Mouse (Mus musculus): ENCODE results near the gene Vpreb3. TPM values are rescaled to one million over a fixed set of nuclear protein-coding genes. Genes with fewer than 3 reads are reported as not detected.
"Not testable (repeated sequence)": the region's sequence is repeated elsewhere in the genome, so short reads cannot be mapped to it uniquely, and the experiment has no call there.

The Vpreb3 gene
- polyA plus RNA-seq, 1 experiment = 3.1 TPM

- Histone ChIP-seq H3K4me3 (ENCODE audit: control insufficient read depth, insufficient read depth, low read length) (no peak overlapping the region), H3K36me3 (ENCODE audit: control insufficient read depth, insufficient read depth, low read length) (no peaks in the 10 kb centered on the region), H3K4me1 (replicated peaks; ENCODE audit: control insufficient read depth, insufficient read depth, low read length) (peaks cover 8% of the 10 kb centered on the region), H3K27me3 (ENCODE audit: control insufficient read depth, insufficient read depth, low read length) (no peaks in the 10 kb centered on the region; the same call in 1 of the 2 replicates), H3K27ac (ENCODE audit: control insufficient read depth, insufficient read depth, low read length) (no peak overlapping the region)
- no peak for DNase-seq
- TF ChIP-seq POLR2A (IDR thresholded peaks at IDR 0.05; ENCODE audit: control insufficient read depth, extremely low read depth, insufficient read depth, low read length, poor library complexity) (no peak), CTCF (IDR thresholded peaks at IDR 0.05; ENCODE audit: borderline replicate concordance, control insufficient read depth, extremely low read depth, insufficient read depth, low read length, poor library complexity) (no peak)
- 84% methylated on average over 5 of the region's 5 CpGs for WGBS
These were observed 35.9 kb downstream of the Vpreb3 start for GRCm38 (mm10) chr10:75978835-75979157.

GRCm38 (mm10) chr10:75979432-75979831 lies 36.6 kb downstream of the Vpreb3 start:
- TF ChIP-seq POLR2A (IDR thresholded peaks at IDR 0.05; ENCODE audit: control insufficient read depth, extremely low read depth, insufficient read depth, low read length, poor library complexity) = no peak
- no peak for TF ChIP-seq CTCF (IDR thresholded peaks at IDR 0.05; ENCODE audit: borderline replicate concordance, control insufficient read depth, extremely low read depth, insufficient read depth, low read length, poor library complexity)
- H3K27ac ChIP-seq (ENCODE audit: control insufficient read depth, insufficient read depth, low read length) = no peak overlapping the region
- 94% methylated on average over 3 of the region's 3 CpGs for WGBS
- H3K36me3 ChIP-seq (ENCODE audit: control insufficient read depth, insufficient read depth, low read length) = no peaks in the 10 kb centered on the region
- DNase-seq = no peak
- no peak overlapping the region for H3K4me3 ChIP-seq (ENCODE audit: control insufficient read depth, insufficient read depth, low read length)
- peaks cover 8% of the 10 kb centered on the region for H3K4me1 ChIP-seq (replicated peaks; ENCODE audit: control insufficient read depth, insufficient read depth, low read length)
- no peaks in the 10 kb centered on the region; the same call in 1 of the 2 replicates for H3K27me3 ChIP-seq (ENCODE audit: control insufficient read depth, insufficient read depth, low read length)

- Histone ChIP-seq H3K27me3 (ENCODE audit: control insufficient read depth, insufficient read depth, low read length) (no peaks in the 10 kb centered on the region), H3K27ac (ENCODE audit: control insufficient read depth, insufficient read depth, low read length) (no peak overlapping the region), H3K4me1 (replicated peaks; ENCODE audit: control insufficient read depth, insufficient read depth, low read length) (no peaks in the 10 kb centered on the region), H3K4me3 (ENCODE audit: control insufficient read depth, insufficient read depth, low read length) (no peak overlapping the region), H3K36me3 (ENCODE audit: control insufficient read depth, insufficient read depth, low read length) (no peaks in the 10 kb centered on the region)
- DNase-seq = no peak
- WGBS = 78% methylated on average over 4 of the region's 4 CpGs
- TF ChIP-seq CTCF (IDR thresholded peaks at IDR 0.05; ENCODE audit: borderline replicate concordance, control insufficient read depth, extremely low read depth, insufficient read depth, low read length, poor library complexity) = no peak
- TF ChIP-seq POLR2A (IDR thresholded peaks at IDR 0.05; ENCODE audit: control insufficient read depth, extremely low read depth, insufficient read depth, low read length, poor library complexity) = no peak
These were observed 47.7 kb downstream of the Vpreb3 start for GRCm38 (mm10) chr10:75990430-75991042.

GRCm38 (mm10) chr10:75993616-75994240 lies 50.9 kb downstream of the Vpreb3 start:
- WGBS = 97% methylated on average over 15 of the region's 15 CpGs
- Histone ChIP-seq H3K27ac (ENCODE audit: control insufficient read depth, insufficient read depth, low read length) (no peak overlapping the region), H3K4me1 (replicated peaks; ENCODE audit: control insufficient read depth, insufficient read depth, low read length) (no peaks in the 10 kb centered on the region), H3K27me3 (ENCODE audit: control insufficient read depth, insufficient read depth, low read length) (no peaks in the 10 kb centered on the region), H3K4me3 (ENCODE audit: control insufficient read depth, insufficient read depth, low read length) (no peak overlapping the region), H3K36me3 (ENCODE audit: control insufficient read depth, insufficient read depth, low read length) (no peaks in the 10 kb centered on the region)
- TF ChIP-seq POLR2A (IDR thresholded peaks at IDR 0.05; ENCODE audit: control insufficient read depth, extremely low read depth, insufficient read depth, low read length, poor library complexity) = no peak
- TF ChIP-seq CTCF (IDR thresholded peaks at IDR 0.05; ENCODE audit: borderline replicate concordance, control insufficient read depth, extremely low read depth, insufficient read depth, low read length, poor library complexity) = no peak
- no peak for DNase-seq

GRCm38 (mm10) chr10:75994531-75995210 lies 51.8 kb downstream of the Vpreb3 start:
- not testable (repeated sequence) for H3K4me1 ChIP-seq (replicated peaks; ENCODE audit: control insufficient read depth, insufficient read depth, low read length); H3K36me3 ChIP-seq (ENCODE audit: control insufficient read depth, insufficient read depth, low read length); H3K27ac ChIP-seq (ENCODE audit: control insufficient read depth, insufficient read depth, low read length); H3K4me3 ChIP-seq (ENCODE audit: control insufficient read depth, insufficient read depth, low read length); H3K27me3 ChIP-seq (ENCODE audit: control insufficient read depth, insufficient read depth, low read length); DNase-seq
- WGBS = 92% methylated on average over 13 of the region's 13 CpGs

GRCm38 (mm10) chr10:75995463-75995862 lies 52.6 kb downstream of the Vpreb3 start:
- Histone ChIP-seq H3K4me1 (replicated peaks; ENCODE audit: control insufficient read depth, insufficient read depth, low read length) (no peaks in the 10 kb centered on the region), H3K4me3 (ENCODE audit: control insufficient read depth, insufficient read depth, low read length) (no peak overlapping the region), H3K36me3 (ENCODE audit: control insufficient read depth, insufficient read depth, low read length) (no peaks in the 10 kb centered on the region), H3K27ac (ENCODE audit: control insufficient read depth, insufficient read depth, low read length) (no peak overlapping the region), H3K27me3 (ENCODE audit: control insufficient read depth, insufficient read depth, low read length) (no peaks in the 10 kb centered on the region)
- no peak for DNase-seq
- TF ChIP-seq POLR2A (IDR thresholded peaks at IDR 0.05; ENCODE audit: control insufficient read depth, extremely low read depth, insufficient read depth, low read length, poor library complexity) (no peak), CTCF (IDR thresholded peaks at IDR 0.05; ENCODE audit: borderline replicate concordance, control insufficient read depth, extremely low read depth, insufficient read depth, low read length, poor library complexity) (no peak)
- 94% methylated on average over 11 of the region's 11 CpGs for WGBS
